ENCODE assay signal across 8 mouse cellular contexts in the genomic region with DNA sequence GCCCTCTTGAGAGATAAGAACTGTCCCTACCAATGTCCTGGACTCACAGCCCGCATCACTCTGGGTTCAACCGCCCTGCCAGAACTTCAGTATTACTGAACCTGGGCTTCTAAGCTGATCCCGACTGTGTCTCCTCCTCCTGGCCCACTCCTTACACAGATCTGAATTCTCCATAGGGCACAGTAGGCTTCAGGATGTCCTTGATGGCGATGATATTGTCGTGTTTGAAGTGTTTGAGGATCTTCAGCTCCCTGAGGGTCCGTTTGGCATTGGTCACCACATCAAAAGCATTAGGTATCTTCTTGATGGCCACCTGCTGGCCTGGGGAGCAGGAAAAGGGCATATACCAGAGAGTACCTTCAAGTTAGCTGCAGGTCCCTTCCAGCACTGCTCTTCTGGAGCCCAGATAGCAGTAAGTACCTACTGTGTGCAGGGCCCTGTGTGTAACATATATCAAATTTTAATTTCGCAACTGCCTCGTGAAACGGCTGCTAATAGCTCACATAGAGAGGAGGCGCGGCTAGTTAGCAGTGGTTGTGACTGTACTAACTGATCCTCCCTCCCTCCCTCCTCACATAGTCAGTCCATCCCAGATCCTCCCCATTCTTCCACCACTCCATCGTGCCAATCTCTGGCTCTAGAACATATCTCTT. TPM values are rescaled to one million over a fixed set of nuclear protein-coding genes. Genes with fewer than 3 reads are reported as not detected.
DNase-seq lines count a peak whose midpoint lies in the region; ATAC-seq and TF ChIP-seq lines count a peak whose summit lies in the region.

No protein-coding gene starts in this region.

- peak overlapping the region; percentile 81 for H3K9ac ChIP-seq in hindbrain, embryonic 12.5 days
- H3K9ac ChIP-seq in midbrain, embryonic 13.5 days (replicated peaks) = peak overlapping the region; percentile 93

- no peak for TF ChIP-seq CTCF in kidney, adult 2 months (conservative IDR thresholded peaks at IDR 0.05; ENCODE audit: insufficient read depth, insufficient read length, low read depth, low read length)
- no peak for TF ChIP-seq CTCF in bone marrow macrophage, adult 2 months (IDR thresholded peaks at IDR 0.05; ENCODE audit: low read depth, low read length)

- no peak for TF ChIP-seq POLR2A in kidney, adult 2 months (IDR thresholded peaks at IDR 0.05; ENCODE audit: low read depth, low read length)
- TF ChIP-seq POLR2A in bone marrow macrophage, adult 2 months (IDR thresholded peaks at IDR 0.05; ENCODE audit: borderline replicate concordance, low read depth, low read length) = no peak

- H3K9me3 ChIP-seq in hindbrain, embryonic 12.5 days (replicated peaks) = no peaks in the 10 kb centered on the region
- H3K9me3 ChIP-seq in midbrain, embryonic 13.5 days = no peaks in the 10 kb centered on the region

- peak overlapping the region; percentile 92 for H3K4me2 ChIP-seq in hindbrain, embryonic 12.5 days (replicated peaks)
- peak overlapping the region; percentile 88 for H3K4me2 ChIP-seq in midbrain, embryonic 13.5 days (replicated peaks)

- H3K27me3 ChIP-seq in kidney, adult 2 months (replicated peaks; ENCODE audit: control insufficient read depth, insufficient read depth, low read length) = no peaks in the 10 kb centered on the region
- H3K27me3 ChIP-seq in hindbrain, embryonic 12.5 days = no peaks in the 10 kb centered on the region
- H3K27me3 ChIP-seq in midbrain, embryonic 13.5 days = no peaks in the 10 kb centered on the region; the same call in 1 of the 2 replicates

- no peaks in the 10 kb centered on the region for H3K36me3 ChIP-seq in kidney, adult 2 months (ENCODE audit: control insufficient read depth, insufficient read depth, low read length)
- peaks cover 46% of the 10 kb centered on the region for H3K36me3 ChIP-seq in hindbrain, embryonic 12.5 days
- peaks cover 49% of the 10 kb centered on the region for H3K36me3 ChIP-seq in midbrain, embryonic 13.5 days

- H3K4me1 ChIP-seq in kidney, adult 2 months (ENCODE audit: control insufficient read depth, insufficient read depth, low read length) = peaks cover 5% of the 10 kb centered on the region; the same call in 1 of the 2 replicates
- H3K4me1 ChIP-seq in bone marrow macrophage, adult 2 months (ENCODE audit: control insufficient read depth, insufficient read depth, low read length) = peaks cover 24% of the 10 kb centered on the region
- H3K4me1 ChIP-seq in hindbrain, embryonic 12.5 days = peaks cover 47% of the 10 kb centered on the region
- peaks cover 45% of the 10 kb centered on the region for H3K4me1 ChIP-seq in midbrain, embryonic 13.5 days (replicated peaks)

- 76% methylated on average over 12 of the region's 12 CpGs for WGBS in kidney, adult 2 months
- 73% methylated on average over 12 of the region's 12 CpGs for WGBS in hindbrain, embryonic 12.5 days
- 79% methylated on average over 12 of the region's 12 CpGs for WGBS in midbrain, embryonic 13.5 days

- DNase-seq in kidney, adult 2 months = no peak
- DNase-seq in kidney, adult 11 months = no peak
- no peak for DNase-seq in urinary bladder, postnatal 10 days (ENCODE audit: low spot score)
- DNase-seq in cerebellum, postnatal 36 days = no peak

- ATAC-seq in hindbrain, embryonic 12.5 days (ENCODE audit: low FRiP score) = no peak
- ATAC-seq in midbrain, embryonic 13.5 days = no peak
- ATAC-seq in frontal cortex, adult (ENCODE audit: low TSS enrichment) = no peak

- no peak overlapping the region for H3K27ac ChIP-seq in kidney, adult 2 months (ENCODE audit: insufficient read depth, low read depth, low read length)
- peak overlapping the region; percentile 75 for H3K27ac ChIP-seq in bone marrow macrophage, adult 2 months (ENCODE audit: insufficient read depth, low read depth, low read length)
- H3K27ac ChIP-seq in hindbrain, embryonic 12.5 days = peak overlapping the region; percentile 90
- H3K27ac ChIP-seq in midbrain, embryonic 13.5 days = peak overlapping the region; percentile 92; the same call in 1 of the 2 replicates

- H3K4me3 ChIP-seq in kidney, adult 2 months (ENCODE audit: insufficient read depth, low read depth, low read length) = peak overlapping the region; percentile 75
- peak overlapping the region; percentile 98 for H3K4me3 ChIP-seq in bone marrow macrophage, adult 2 months (ENCODE audit: insufficient read depth, low read length)
- peak overlapping the region; percentile 89 for H3K4me3 ChIP-seq in hindbrain, embryonic 12.5 days
- H3K4me3 ChIP-seq in midbrain, embryonic 13.5 days (replicated peaks) = peak overlapping the region; percentile 94

RNA-seq across cellular contexts. Expression of gene Mapk7, which starts 1.3 kb away (rescaled TPM):
- 13.8 and 15.4 TPM in 2 replicates for polyA plus RNA-seq in kidney, adult 2 months (2012; rRNA removed)
- polyA plus RNA-seq in bone marrow macrophage, adult 2 months (2012; ENCODE audit: insufficient read depth, insufficient read length, missing spikeins) = 25.9 and 27.2 TPM in 2 replicates
- 89.0 and 94.9 TPM in 2 replicates for polyA plus RNA-seq in hindbrain, embryonic 12.5 days (2016; fragmentation: Nextera tagmentation; extraction: Ambion mirVana)
- 76.6 and 87.2 TPM in 2 replicates for polyA plus RNA-seq in midbrain, embryonic 13.5 days (2015; fragmentation: Nextera tagmentation; extraction: Ambion mirVana)

RNA-seq across cellular contexts. Expression of gene Mfap4, which starts 7.6 kb away (rescaled TPM):
- polyA plus RNA-seq in kidney, adult 2 months (2012; rRNA removed) = 12.0 and 21.3 TPM in 2 replicates
- polyA plus RNA-seq in bone marrow macrophage, adult 2 months (2012; ENCODE audit: insufficient read depth, insufficient read length, missing spikeins) = not detected in 2 replicates
- polyA plus RNA-seq in hindbrain, embryonic 12.5 days (2016; fragmentation: Nextera tagmentation; extraction: Ambion mirVana) = 131 and 160 TPM in 2 replicates
- polyA plus RNA-seq in midbrain, embryonic 13.5 days (2015; fragmentation: Nextera tagmentation; extraction: Ambion mirVana) = 28.6 and 35.4 TPM in 2 replicates

RNA-seq across cellular contexts. Expression of gene B9d1, which starts 12.1 kb away (rescaled TPM):
- 42.7 and 43.3 TPM in 2 replicates for polyA plus RNA-seq in kidney, adult 2 months (2012; rRNA removed)
- polyA plus RNA-seq in bone marrow macrophage, adult 2 months (2012; ENCODE audit: insufficient read depth, insufficient read length, missing spikeins) = 2.8 TPM in 1 of 2 replicates, not detected in the other
- 32.0 and 33.8 TPM in 2 replicates for polyA plus RNA-seq in hindbrain, embryonic 12.5 days (2016; fragmentation: Nextera tagmentation; extraction: Ambion mirVana)
- 38.3 and 40.8 TPM in 2 replicates for polyA plus RNA-seq in midbrain, embryonic 13.5 days (2015; fragmentation: Nextera tagmentation; extraction: Ambion mirVana)

RNA-seq across cellular contexts. Expression of gene Rnf112, which starts 38.9 kb away (rescaled TPM):
- polyA plus RNA-seq in kidney, adult 2 months (2012; rRNA removed) = 0.08 and 0.10 TPM in 2 replicates
- not detected in 2 replicates for polyA plus RNA-seq in bone marrow macrophage, adult 2 months (2012; ENCODE audit: insufficient read depth, insufficient read length, missing spikeins)
- polyA plus RNA-seq in hindbrain, embryonic 12.5 days (2016; fragmentation: Nextera tagmentation; extraction: Ambion mirVana) = 5.1 and 7.3 TPM in 2 replicates
- polyA plus RNA-seq in midbrain, embryonic 13.5 days (2015; fragmentation: Nextera tagmentation; extraction: Ambion mirVana) = 13.6 and 15.0 TPM in 2 replicates
